Mouse (Mus musculus): ENCODE data around the gene Rxfp2. TPM values are rescaled to one million over a fixed set of nuclear protein-coding genes. Genes with fewer than 3 reads are reported as not detected.

Gene Rxfp2
- polyA plus RNA-seq, 1 experiment from 2014 or later = 0.82 TPM

DNA sequence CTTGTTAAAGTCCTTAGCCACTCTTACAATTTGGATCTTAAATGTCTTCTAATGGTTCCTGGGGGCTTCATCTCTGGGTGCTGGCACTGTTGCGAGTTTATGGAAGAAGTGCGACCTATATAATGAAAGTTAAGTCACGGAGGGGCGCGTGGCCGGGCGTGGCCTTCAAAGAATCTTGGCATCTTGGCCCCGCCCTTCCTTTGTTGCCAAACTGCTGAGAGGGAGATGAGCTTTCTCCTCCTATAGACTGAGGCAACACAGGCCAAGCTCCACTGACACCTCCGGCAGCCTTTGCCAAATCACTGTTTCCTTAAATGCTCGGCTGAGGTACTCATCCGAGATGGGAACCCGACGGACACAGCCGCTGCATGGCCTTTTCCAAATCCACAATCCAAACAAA, 64.2 kb downstream of the Rxfp2 start:
- no peak for DNase-seq (ENCODE audit: low spot score)
- Histone ChIP-seq H3K27me3 (ENCODE audit: insufficient read depth, poor library complexity, severe bottlenecking) (no peaks in the 10 kb centered on the region), H3K9me3 (no peaks in the 10 kb centered on the region), H3K4me1 (replicated peaks) (peaks cover 18% of the 10 kb centered on the region), H3K4me3 (no peak overlapping the region), H3K27ac (no peak overlapping the region), H3K36me3 (no peaks in the 10 kb centered on the region)
- WGBS = 90% methylated on average over 14 of the region's 14 CpGs

DNA sequence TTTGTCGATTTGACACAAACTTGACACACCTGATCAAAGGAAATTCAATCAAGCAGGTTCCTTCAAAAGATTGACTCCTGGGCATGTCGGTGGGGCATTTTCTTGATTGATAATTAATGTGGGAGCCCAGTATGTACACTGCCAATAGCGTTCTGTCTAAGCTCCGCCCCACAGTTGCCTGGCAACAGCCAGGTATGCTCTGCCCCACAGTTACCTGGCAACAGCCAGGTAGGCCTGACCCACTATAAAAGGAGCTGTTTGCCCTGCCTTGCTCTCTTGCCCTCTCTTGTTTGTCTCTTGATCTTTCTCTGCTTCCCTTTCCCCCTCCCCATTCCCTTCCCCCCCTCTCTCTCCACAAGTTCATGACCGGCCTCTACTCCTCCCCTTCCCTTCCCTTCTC, 64.7 kb downstream of the Rxfp2 start:
- no peak for DNase-seq (ENCODE audit: low spot score)
- H3K4me3 ChIP-seq = no peak overlapping the region
- H3K4me1 ChIP-seq (replicated peaks) = peaks cover 18% of the 10 kb centered on the region
- no peaks in the 10 kb centered on the region for H3K9me3 ChIP-seq
- WGBS = 65% methylated on average over 5 of the region's 5 CpGs
- H3K27me3 ChIP-seq (ENCODE audit: insufficient read depth, poor library complexity, severe bottlenecking) = no peaks in the 10 kb centered on the region
- no peaks in the 10 kb centered on the region for H3K36me3 ChIP-seq
- no peak overlapping the region for H3K27ac ChIP-seq

DNA sequence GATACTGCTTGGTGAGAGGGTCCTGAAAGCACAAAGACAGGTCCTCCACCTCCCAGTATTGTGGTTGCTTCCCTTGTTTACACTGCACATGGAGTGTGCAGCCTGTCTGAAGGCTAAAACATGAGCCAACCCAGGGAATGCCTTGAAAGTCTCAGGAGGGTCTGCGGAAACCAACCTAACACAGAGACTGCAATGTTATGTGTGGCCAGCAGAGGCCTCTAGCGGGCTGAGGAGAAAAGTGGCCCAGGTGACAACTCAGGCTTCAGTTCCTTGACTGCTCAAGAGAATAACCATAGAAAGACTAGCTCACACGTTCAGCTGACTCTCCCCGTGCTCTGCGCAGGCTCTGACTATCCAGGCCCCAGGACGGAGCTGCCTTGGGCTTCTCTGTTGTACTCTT, 79.1 kb downstream of the Rxfp2 start:
- H3K36me3 ChIP-seq = no peaks in the 10 kb centered on the region
- 0 out of 2 replicates have a peak, but pooled peaks cover 6% of the 10 kb centered on the region for H3K27me3 ChIP-seq (ENCODE audit: insufficient read depth, poor library complexity, severe bottlenecking)
- WGBS = 9% methylated on average over 6 of the region's 6 CpGs
- H3K9me3 ChIP-seq = no peaks in the 10 kb centered on the region
- H3K4me1 ChIP-seq (replicated peaks) = 0 out of 2 replicates have a peak, but pooled peaks cover 3% of the 10 kb centered on the region
- no peak overlapping the region for H3K4me3 ChIP-seq
- H3K27ac ChIP-seq = no peak overlapping the region
- peak; percentile 58 for DNase-seq (ENCODE audit: low spot score)

DNA sequence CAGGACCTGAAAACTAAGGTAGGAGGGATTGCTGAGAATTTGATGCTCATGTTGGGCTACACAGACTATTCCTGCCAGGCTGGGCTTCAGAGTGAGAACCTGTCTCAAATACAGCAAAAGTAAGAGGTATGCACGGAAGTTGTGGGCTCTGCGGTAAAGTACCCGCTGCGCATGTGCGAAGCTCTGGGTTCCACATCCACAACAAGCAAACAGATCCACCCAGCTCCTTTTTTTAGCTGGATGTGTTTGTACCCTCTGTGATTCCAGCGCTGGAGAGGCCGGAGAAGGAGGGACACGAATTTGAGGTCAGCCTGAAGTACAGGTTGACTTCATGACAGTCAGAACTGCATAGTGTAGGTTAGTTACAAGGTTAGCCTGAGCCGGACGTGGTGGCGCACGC, 80.3 kb downstream of the Rxfp2 start:
- no peak overlapping the region for H3K27ac ChIP-seq
- no peak overlapping the region for H3K4me3 ChIP-seq
- no peaks in the 10 kb centered on the region for H3K9me3 ChIP-seq
- 0 out of 2 replicates have a peak, but pooled peaks cover 6% of the 10 kb centered on the region for H3K27me3 ChIP-seq (ENCODE audit: insufficient read depth, poor library complexity, severe bottlenecking)
- no peaks in the 10 kb centered on the region for H3K36me3 ChIP-seq
- 0 out of 2 replicates have a peak, but pooled peaks cover 3% of the 10 kb centered on the region for H3K4me1 ChIP-seq (replicated peaks)
- WGBS = 92% methylated on average over 12 of the region's 12 CpGs
- no peak for DNase-seq (ENCODE audit: low spot score)

DNA sequence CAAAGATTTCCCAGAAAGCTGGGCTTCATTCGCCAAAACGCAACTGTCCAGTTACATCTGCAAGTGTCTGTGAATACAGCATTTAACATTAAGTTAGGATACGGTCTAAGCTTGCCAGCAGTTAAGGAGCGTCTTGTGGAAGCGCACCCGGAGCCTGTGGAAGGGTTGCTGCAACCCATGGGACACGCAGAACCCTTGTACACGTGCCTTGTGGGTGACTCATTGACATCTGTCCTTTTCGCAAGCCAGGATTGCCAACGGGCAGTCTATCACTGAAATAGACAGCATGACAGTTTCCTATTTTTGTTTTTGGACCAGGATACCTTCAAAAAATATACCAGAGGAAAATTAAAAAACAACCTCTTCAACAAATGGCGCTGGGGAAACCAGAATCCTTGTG, 83.3 kb downstream of the Rxfp2 start:
- Histone ChIP-seq H3K4me1 (replicated peaks) (0 out of 2 replicates have a peak, but pooled peaks cover 3% of the 10 kb centered on the region), H3K27me3 (ENCODE audit: insufficient read depth, poor library complexity, severe bottlenecking) (0 out of 2 replicates have a peak, but pooled peaks cover 6% of the 10 kb centered on the region), H3K4me3 (no peak overlapping the region), H3K27ac (no peak overlapping the region), H3K36me3 (no peaks in the 10 kb centered on the region), H3K9me3 (no peaks in the 10 kb centered on the region)
- 89% methylated on average over 11 of the region's 11 CpGs for WGBS
- no peak for DNase-seq (ENCODE audit: low spot score)

DNA sequence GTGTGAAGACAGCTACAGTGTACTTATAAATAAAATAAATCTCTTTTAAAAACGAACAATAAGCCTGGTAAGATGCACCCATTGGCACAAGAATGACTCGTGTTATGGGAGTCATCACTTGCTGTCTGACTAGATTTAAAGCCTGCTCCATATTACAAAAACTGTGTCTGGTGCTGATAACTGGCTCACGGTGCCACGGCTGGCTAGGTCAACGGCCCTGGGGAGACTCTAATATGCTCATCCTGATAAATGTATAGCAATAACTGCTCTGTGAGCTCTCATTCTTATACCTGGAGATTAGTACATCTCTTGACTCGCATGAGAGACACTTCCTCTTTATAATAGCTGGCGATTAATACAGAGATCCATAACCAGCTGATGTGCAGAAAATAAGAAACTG, 87.9 kb downstream of the Rxfp2 start:
- no peaks in the 10 kb centered on the region for H3K9me3 ChIP-seq
- 88% methylated on average over 7 of the region's 7 CpGs for WGBS
- H3K4me1 ChIP-seq (replicated peaks) = no peaks in the 10 kb centered on the region
- DNase-seq (ENCODE audit: low spot score) = no peak
- no peak overlapping the region for H3K27ac ChIP-seq
- H3K27me3 ChIP-seq (ENCODE audit: insufficient read depth, poor library complexity, severe bottlenecking) = no peaks in the 10 kb centered on the region
- H3K4me3 ChIP-seq = no peak overlapping the region
- no peaks in the 10 kb centered on the region for H3K36me3 ChIP-seq

DNA sequence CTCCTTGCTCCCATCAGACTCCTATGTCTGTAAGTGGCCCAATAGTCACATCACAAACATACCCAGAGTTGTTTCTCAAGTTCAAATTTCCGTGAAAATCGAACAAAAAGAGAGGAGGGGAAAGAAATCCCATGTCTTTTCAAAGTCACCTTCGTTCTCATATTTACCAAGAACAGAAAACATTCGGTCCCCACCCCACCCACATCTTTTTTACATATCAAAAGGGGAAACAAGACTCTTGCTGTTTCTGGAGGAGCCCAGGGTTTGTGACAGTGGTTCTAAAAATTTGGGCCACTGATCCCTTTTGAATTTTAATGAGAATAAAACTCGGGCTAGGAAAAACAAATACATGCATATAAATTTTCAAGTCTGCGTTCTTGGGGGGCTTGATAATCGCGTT, 92.8 kb downstream of the Rxfp2 start:
- Histone ChIP-seq H3K4me3 (no peak overlapping the region), H3K4me1 (replicated peaks) (peaks cover 13% of the 10 kb centered on the region), H3K27ac (no peak overlapping the region), H3K27me3 (ENCODE audit: insufficient read depth, poor library complexity, severe bottlenecking) (no peaks in the 10 kb centered on the region), H3K9me3 (no peaks in the 10 kb centered on the region), H3K36me3 (no peaks in the 10 kb centered on the region)
- no peak for DNase-seq (ENCODE audit: low spot score)
- 61% methylated on average over 8 of the region's 8 CpGs for WGBS

DNA sequence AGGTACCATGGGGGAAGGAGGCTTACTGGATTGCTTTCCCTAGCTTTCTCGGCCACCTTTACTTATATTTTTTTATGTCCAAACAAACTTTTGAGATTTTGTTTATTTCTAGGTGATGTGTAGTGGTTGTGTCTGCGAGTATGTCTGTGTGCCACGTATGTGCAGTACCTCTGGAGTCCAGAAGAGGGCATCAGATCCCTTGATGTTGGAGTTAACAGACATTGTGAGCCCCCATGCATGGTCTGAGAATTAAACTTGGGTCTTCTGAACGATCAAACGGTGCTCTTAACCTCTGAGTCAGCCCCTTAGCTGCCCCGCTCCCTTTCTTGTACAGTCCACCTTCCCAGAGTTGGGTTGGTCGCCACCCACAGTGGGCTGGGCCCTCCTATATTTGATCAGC, 95.5 kb downstream of the Rxfp2 start:
- H3K4me1 ChIP-seq (replicated peaks) = peaks cover 18% of the 10 kb centered on the region
- DNase-seq (ENCODE audit: low spot score) = no peak
- H3K9me3 ChIP-seq = peaks cover 5% of the 10 kb centered on the region; the same call in 1 of the 2 replicates
- no peak overlapping the region for H3K27ac ChIP-seq
- peaks cover 9% of the 10 kb centered on the region; the same call in 1 of the 2 replicates for H3K27me3 ChIP-seq (ENCODE audit: insufficient read depth, poor library complexity, severe bottlenecking)
- H3K36me3 ChIP-seq = no peaks in the 10 kb centered on the region
- no peak overlapping the region for H3K4me3 ChIP-seq
- WGBS = 79% methylated on average over 7 of the region's 7 CpGs

DNA sequence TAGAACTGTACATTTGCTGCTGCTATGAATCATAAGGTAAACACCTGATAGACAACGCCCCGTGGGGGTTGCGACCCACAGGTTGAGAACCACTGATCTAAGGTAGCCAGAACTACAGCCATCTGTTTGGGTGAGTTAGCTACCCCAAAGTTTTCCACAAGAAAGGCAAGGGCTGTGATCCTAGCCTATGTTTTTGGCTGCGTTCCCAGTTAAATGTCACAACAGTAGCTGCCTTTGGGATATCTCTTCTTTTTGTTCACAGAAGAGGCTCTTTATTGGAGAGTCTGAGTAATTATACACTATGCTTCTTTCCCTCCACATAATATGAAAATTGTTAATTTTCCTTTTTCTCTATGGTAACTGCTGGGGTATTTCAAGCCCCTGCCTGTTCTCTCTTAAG, 96.3 kb downstream of the Rxfp2 start:
- no peak for DNase-seq (ENCODE audit: low spot score)
- 92% methylated on average over 4 of the region's 4 CpGs for WGBS
- no peak overlapping the region for H3K4me3 ChIP-seq
- H3K36me3 ChIP-seq = no peaks in the 10 kb centered on the region
- peaks cover 17% of the 10 kb centered on the region for H3K27me3 ChIP-seq (ENCODE audit: insufficient read depth, poor library complexity, severe bottlenecking)
- peaks cover 19% of the 10 kb centered on the region for H3K4me1 ChIP-seq (replicated peaks)
- H3K9me3 ChIP-seq = peaks cover 5% of the 10 kb centered on the region; the same call in 1 of the 2 replicates
- no peak overlapping the region for H3K27ac ChIP-seq

DNA sequence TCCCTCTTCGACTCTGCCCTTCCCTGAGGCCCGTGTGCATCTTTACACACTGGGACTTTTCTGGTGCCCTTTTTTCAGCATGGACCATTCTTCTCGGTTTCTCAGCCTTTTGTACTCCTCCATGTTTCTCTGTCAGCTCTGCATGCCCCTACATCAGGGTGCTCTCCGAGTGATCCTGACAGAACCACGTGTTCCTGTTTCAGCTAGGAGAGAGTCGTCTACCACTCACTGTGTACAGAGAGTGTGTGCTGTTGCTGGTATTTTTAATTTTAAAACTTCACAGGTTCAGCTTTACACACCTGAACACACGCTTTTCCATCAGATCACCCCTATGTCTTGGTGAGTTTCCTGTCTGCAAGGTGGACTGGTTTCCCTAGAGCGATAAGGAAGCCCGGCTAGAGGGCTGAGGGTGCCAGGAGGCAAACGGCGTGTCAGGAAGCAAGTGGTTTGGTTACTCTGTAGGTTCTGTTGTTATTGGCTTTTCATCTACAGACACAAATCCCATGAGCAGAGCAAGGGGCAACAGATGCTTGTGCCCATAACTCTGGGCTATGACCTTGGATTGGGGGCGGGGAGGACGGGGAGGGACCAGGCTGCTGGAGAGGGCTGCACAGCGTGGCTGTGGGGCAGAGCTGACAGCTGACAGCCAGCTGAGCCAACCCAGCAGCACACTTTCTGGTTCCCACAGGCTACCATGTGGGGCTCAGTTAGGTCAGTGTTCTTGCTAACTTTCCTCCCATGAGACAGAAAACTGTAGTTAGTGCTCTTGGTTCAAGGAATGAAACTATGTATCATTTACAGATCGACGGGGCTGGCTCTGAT, 97.0 kb downstream of the Rxfp2 start:
- peaks cover 24% of the 10 kb centered on the region for H3K27me3 ChIP-seq (ENCODE audit: insufficient read depth, poor library complexity, severe bottlenecking)
- no peak overlapping the region for H3K4me3 ChIP-seq
- peaks cover 5% of the 10 kb centered on the region; the same call in 1 of the 2 replicates for H3K9me3 ChIP-seq
- peak; percentile 37 for DNase-seq (ENCODE audit: low spot score)
- no peaks in the 10 kb centered on the region for H3K36me3 ChIP-seq
- no peak overlapping the region for H3K27ac ChIP-seq
- WGBS = 73% methylated on average over 16 of the region's 16 CpGs
- H3K4me1 ChIP-seq (replicated peaks) = peaks cover 19% of the 10 kb centered on the region

DNA sequence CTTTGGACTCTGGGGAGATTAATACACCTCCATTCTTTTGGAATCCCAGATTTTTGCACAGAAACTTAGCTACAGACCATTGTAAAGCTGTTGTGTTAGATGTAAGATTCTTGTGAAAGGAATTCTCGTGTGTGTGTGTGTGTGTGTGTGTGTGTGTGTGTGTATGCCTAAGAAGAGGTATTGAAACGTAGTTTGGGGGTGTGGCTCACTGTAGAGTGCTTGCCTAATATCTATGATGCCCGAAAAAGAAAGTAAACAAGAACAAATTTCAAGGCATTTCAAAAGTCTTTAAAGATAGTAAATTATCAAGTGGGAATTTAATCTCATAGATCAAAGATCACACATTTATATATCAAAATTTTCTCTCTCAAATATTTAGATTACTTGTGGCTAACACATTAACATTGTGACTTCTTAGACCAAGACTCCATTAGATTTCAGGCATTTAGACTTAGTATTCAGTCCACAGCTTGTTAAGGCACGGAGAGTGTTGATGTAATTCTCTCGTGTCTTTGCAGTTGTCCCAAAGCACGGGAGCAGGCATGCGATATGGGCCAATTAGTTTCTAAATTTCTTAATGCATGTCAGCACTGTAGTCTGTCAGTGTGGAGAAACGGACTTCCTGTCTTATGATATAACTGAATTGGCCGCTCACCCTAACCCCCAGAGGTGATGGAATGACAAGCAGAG, 97.9 kb downstream of the Rxfp2 start:
- no peak for DNase-seq (ENCODE audit: low spot score)
- Histone ChIP-seq H3K27ac (no peak overlapping the region), H3K9me3 (peaks cover 5% of the 10 kb centered on the region; the same call in 1 of the 2 replicates), H3K4me1 (replicated peaks) (peaks cover 19% of the 10 kb centered on the region), H3K36me3 (no peaks in the 10 kb centered on the region), H3K27me3 (ENCODE audit: insufficient read depth, poor library complexity, severe bottlenecking) (peaks cover 29% of the 10 kb centered on the region), H3K4me3 (no peak overlapping the region)
- WGBS = 82% methylated on average over 9 of the region's 9 CpGs

DNA sequence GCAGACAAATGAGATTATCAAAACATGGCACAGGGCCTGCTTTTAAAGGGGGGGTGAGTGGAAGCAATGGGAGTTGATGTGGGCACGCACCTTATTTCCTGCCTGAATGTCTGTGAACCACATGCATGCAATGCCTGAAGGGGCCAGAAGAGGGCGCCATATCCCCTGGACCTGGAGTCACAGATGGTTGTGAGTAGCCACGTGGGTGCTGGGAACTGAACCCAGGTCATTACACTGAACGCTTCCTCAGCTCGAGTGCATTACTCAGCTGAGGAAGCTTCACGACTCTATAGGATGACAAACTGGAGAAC, 98.4 kb downstream of the Rxfp2 start:
- WGBS = 87% methylated on average over 6 of the region's 6 CpGs
- Histone ChIP-seq H3K36me3 (no peaks in the 10 kb centered on the region), H3K4me3 (no peak overlapping the region), H3K9me3 (peaks cover 5% of the 10 kb centered on the region; the same call in 1 of the 2 replicates), H3K27me3 (ENCODE audit: insufficient read depth, poor library complexity, severe bottlenecking) (peaks cover 29% of the 10 kb centered on the region), H3K27ac (no peak overlapping the region), H3K4me1 (replicated peaks) (peaks cover 19% of the 10 kb centered on the region)
- no peak for DNase-seq (ENCODE audit: low spot score)

DNA sequence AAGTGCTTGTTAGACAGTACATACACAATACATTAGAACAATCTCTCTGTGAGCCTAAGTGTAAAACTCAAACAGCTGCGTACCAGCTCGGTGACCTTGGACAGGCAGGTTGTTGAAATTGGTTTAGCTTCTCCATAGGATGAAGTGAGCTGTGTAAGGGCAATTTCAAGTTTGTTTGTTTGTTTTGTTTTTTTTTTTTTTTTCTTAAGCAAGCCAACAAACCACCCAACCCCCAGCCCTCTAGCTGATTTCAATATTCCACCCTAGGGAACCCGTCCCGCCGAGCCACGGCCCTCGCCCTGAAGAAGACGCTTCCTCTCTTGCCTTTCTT, 99.6 kb downstream of the Rxfp2 start:
- Histone ChIP-seq H3K27ac (peak overlapping the region; percentile 87; the same call in 1 of the 2 replicates), H3K27me3 (ENCODE audit: insufficient read depth, poor library complexity, severe bottlenecking) (peaks cover 29% of the 10 kb centered on the region), H3K4me1 (replicated peaks) (peaks cover 19% of the 10 kb centered on the region), H3K9me3 (peaks cover 5% of the 10 kb centered on the region; the same call in 1 of the 2 replicates), H3K36me3 (no peaks in the 10 kb centered on the region), H3K4me3 (peak overlapping the region; percentile 79)
- no peak for DNase-seq (ENCODE audit: low spot score)
- 20% methylated on average over 8 of the region's 8 CpGs for WGBS

Measured in hindbrain, embryonic 10.5 days (tissue).